Mouse (Mus musculus): Measurements from ENCODE around the gene Gpr152. TPM values are rescaled to one million over a fixed set of nuclear protein-coding genes. Genes with fewer than 3 reads are reported as not detected.

Gene Gpr152
- total RNA-seq, 2 experiments from 2014 or later: 0.10 TPM; not detected in 1

Other genes starting within 250 kb of the Gpr152 start
- 10 to 100 TPM; 57.7 to 65.9 TPM for gene Tcirg1, start 232.7 kb upstream of the Gpr152 start, total RNA-seq (2021)
- gene Ndufs8, start 227.0 kb upstream of the Gpr152 start, total RNA-seq (2021): 100 to 1,000 TPM; 331 to 356 TPM
- gene Aldh3b1, start 210.0 kb upstream of the Gpr152 start, total RNA-seq (2021): 100 to 1,000 TPM in 1 of 2 experiments, 10 to 100 TPM in 1; 30.1 to 194 TPM
- gene Unc93b1, start 204.6 kb upstream of the Gpr152 start, total RNA-seq (2021): 10 to 100 TPM; 49.1 to 62.5 TPM
- 1 to 10 TPM in 1 of 2 experiments, under 1 TPM in 1; 0.20 to 1.1 TPM for gene Aldh3b3, start 181.1 kb upstream of the Gpr152 start, total RNA-seq (2021)
- gene Aldh3b2, start 167.5 kb upstream of the Gpr152 start, total RNA-seq (2021): 10 to 100 TPM in 1 of 2 experiments, 1 to 10 TPM in 1; 4.6 to 13.8 TPM
- 10 to 100 TPM; 18.2 to 20.1 TPM for gene Acy3, start 153.2 kb upstream of the Gpr152 start, total RNA-seq (2021)
- gene Tbx10, start 147.0 kb upstream of the Gpr152 start, total RNA-seq (2021): not detected
- 10 to 100 TPM; 20.4 to 30.8 TPM for gene Nudt8, start 139.2 kb upstream of the Gpr152 start, total RNA-seq (2021)
- under 1 TPM; 0.72 to 0.96 TPM for gene Gm49405, start 139.2 kb upstream of the Gpr152 start, total RNA-seq (2021)
- 1 to 10 TPM; 1.1 to 1.9 TPM for gene Doc2g, start 136.5 kb upstream of the Gpr152 start, total RNA-seq (2021)
- gene Ndufv1, start 127.0 kb upstream of the Gpr152 start, total RNA-seq (2021): 100 to 1,000 TPM; 355 to 381 TPM
- 100 to 1,000 TPM; 354 to 397 TPM for gene Gstp1, start 101.8 kb upstream of the Gpr152 start, total RNA-seq (2021)
- 10 to 100 TPM; 56.1 to 59.7 TPM for gene Gstp2, start 93.8 kb upstream of the Gpr152 start, total RNA-seq (2021)
- under 1 TPM; 0.63 to 0.99 TPM for gene Gstp3, start 80.2 kb upstream of the Gpr152 start, total RNA-seq (2021)
- not detected for gene Cabp2, start 58.2 kb upstream of the Gpr152 start, total RNA-seq (2021)
- gene Cdk2ap2, start 42.6 kb upstream of the Gpr152 start, total RNA-seq (2021): 100 to 1,000 TPM; 109 to 132 TPM
- gene Pitpnm1, start 39.8 kb upstream of the Gpr152 start, total RNA-seq (2021): 100 to 1,000 TPM in 1 of 2 experiments, 10 to 100 TPM in 1; 59.7 to 158 TPM
- gene Aip, start 13.9 kb upstream of the Gpr152 start, total RNA-seq (2021): 100 to 1,000 TPM; 104 to 124 TPM
- gene Cabp4, start 4.2 kb downstream of the Gpr152 start, total RNA-seq (2021): under 1 TPM; 0.30 to 0.40 TPM
- 100 to 1,000 TPM; 171 to 195 TPM for gene Coro1b, start 8.8 kb downstream of the Gpr152 start, total RNA-seq (2021)
- gene Ptprcap, start 13.8 kb downstream of the Gpr152 start, total RNA-seq (2021): 1 to 10 TPM; 1.4 to 3.1 TPM
- gene Rps6kb2, start 23.6 kb downstream of the Gpr152 start, total RNA-seq (2021): 10 to 100 TPM; 27.6 to 37.5 TPM
- 1 to 10 TPM; 2.0 to 2.8 TPM for gene Carns1, start 35.7 kb downstream of the Gpr152 start, total RNA-seq (2021)
- gene Tbc1d10c, start 51.5 kb downstream of the Gpr152 start, total RNA-seq (2021): 1 to 10 TPM in 1 of 2 experiments, under 1 TPM in 1; 0.70 to 1.0 TPM
- gene Ppp1ca, start 52.3 kb downstream of the Gpr152 start, total RNA-seq (2021): 100 to 1,000 TPM; 403 to 410 TPM
- gene Rad9a, start 61.9 kb downstream of the Gpr152 start, total RNA-seq (2021): 1 to 10 TPM; 7.6 TPM
- gene Clcf1, start 74.5 kb downstream of the Gpr152 start, total RNA-seq (2021): 10 to 100 TPM in 1 of 2 experiments, 1 to 10 TPM in 1; 6.3 to 17.4 TPM
- not detected for gene AC109138.7, start 74.6 kb downstream of the Gpr152 start, total RNA-seq (2021)
- gene Pold4, start 92.1 kb downstream of the Gpr152 start, total RNA-seq (2021): 10 to 100 TPM; 50.2 to 54.4 TPM
- 10 to 100 TPM; 28.1 to 30.1 TPM for gene Ssh3, start 129.4 kb downstream of the Gpr152 start, total RNA-seq (2021)
- gene Ankrd13d, start 143.3 kb downstream of the Gpr152 start, total RNA-seq (2021): 1 to 10 TPM; 2.4 to 2.8 TPM
- gene Grk2, start 166.4 kb downstream of the Gpr152 start, total RNA-seq (2021): 10 to 100 TPM; 48.1 to 53.1 TPM